Comparison of ENCODE assay signal across 8 mouse cellular contexts in the genomic region with DNA sequence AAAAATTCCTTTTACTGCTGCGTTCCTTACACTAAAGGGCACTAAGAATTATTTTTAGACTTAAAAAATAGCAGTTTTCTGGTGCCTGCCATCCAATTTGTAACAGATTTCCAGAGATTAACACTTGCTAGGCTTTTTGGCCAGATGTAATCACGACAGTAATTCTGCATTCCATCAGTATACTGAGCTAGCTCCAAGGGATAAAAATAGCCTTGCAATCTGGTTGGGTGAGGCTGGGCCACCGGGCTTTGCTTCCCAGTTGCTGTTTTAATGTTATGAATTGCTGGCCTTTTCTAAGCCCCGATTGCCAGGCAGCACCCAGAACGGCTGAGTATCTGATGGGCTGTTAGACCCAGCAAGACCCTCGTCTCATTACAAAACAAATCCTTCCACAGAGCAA.
DNase-seq lines count a peak whose midpoint lies in the region; ATAC-seq and TF ChIP-seq lines count a peak whose summit lies in the region.

No protein-coding gene starts in this region.

- H3K4me1 ChIP-seq in kidney, embryonic 14.5 days (ENCODE audit: control insufficient read depth, insufficient read depth, low read length) = no peaks in the 10 kb centered on the region
- peaks cover 5% of the 10 kb centered on the region; the same call in 1 of the 2 replicates for H3K4me1 ChIP-seq in stomach, embryonic 14.5 days (ENCODE audit: control insufficient read depth, insufficient read depth, low read length)
- H3K4me1 ChIP-seq in stomach, postnatal 0 days (replicated peaks; ENCODE audit: control insufficient read depth, insufficient read depth) = no peaks in the 10 kb centered on the region

- H3K4me2 ChIP-seq in kidney, embryonic 14.5 days (replicated peaks; ENCODE audit: low read depth, low read length) = no peak overlapping the region
- no peak overlapping the region for H3K4me2 ChIP-seq in stomach, embryonic 14.5 days (replicated peaks; ENCODE audit: low read depth, low read length)
- no peak overlapping the region for H3K4me2 ChIP-seq in stomach, postnatal 0 days (replicated peaks; ENCODE audit: low read depth)

- no peaks in the 10 kb centered on the region for H3K27me3 ChIP-seq in kidney, embryonic 14.5 days (ENCODE audit: control insufficient read depth, insufficient read depth, low read length)
- no peaks in the 10 kb centered on the region for H3K27me3 ChIP-seq in stomach, embryonic 14.5 days (ENCODE audit: control insufficient read depth, insufficient read depth, low read length)
- no peaks in the 10 kb centered on the region for H3K27me3 ChIP-seq in stomach, postnatal 0 days (ENCODE audit: control insufficient read depth, insufficient read depth, low read length)

- H3K4me3 ChIP-seq in kidney, embryonic 14.5 days (ENCODE audit: low read length) = no peak overlapping the region
- H3K4me3 ChIP-seq in stomach, embryonic 14.5 days (ENCODE audit: low read depth, low read length) = no peak overlapping the region
- H3K4me3 ChIP-seq in stomach, postnatal 0 days (ENCODE audit: low read depth, low read length) = no peak overlapping the region

- WGBS in kidney, embryonic 14.5 days = 53% methylated on average over 6 of the region's 6 CpGs
- 37% methylated on average over 6 of the region's 6 CpGs for WGBS in stomach, embryonic 14.5 days
- 29% methylated on average over 6 of the region's 6 CpGs for WGBS in stomach, postnatal 0 days

- TF ChIP-seq CTCF in stomach, postnatal 0 days (IDR thresholded peaks at IDR 0.05; ENCODE audit: low read depth) = no peak

- peak; percentile 18 for DNase-seq in kidney, adult 11 months
- DNase-seq in stomach, postnatal 0 days (ENCODE audit: low spot score) = no peak
- peak; percentile 21 to 47 for DNase-seq in kidney, postnatal 4 days
- DNase-seq in yolk sac, embryonic 10.5 days (ENCODE audit: low spot score) = peak; percentile 35
- no peak for DNase-seq in gastrocnemius, postnatal 14 days
- DNase-seq in thymus, postnatal 25 days = no peak

- ATAC-seq in kidney, embryonic 14.5 days (ENCODE audit: low FRiP score, low TSS enrichment) = no peak
- ATAC-seq in stomach, embryonic 14.5 days (ENCODE audit: insufficient number of reproducible peaks, insufficient read depth, low FRiP score, low read depth) = peak; percentile 28; the same call in 1 of the 2 replicates
- no peak for ATAC-seq in stomach, postnatal 0 days (ENCODE audit: low FRiP score, low TSS enrichment)

- no peaks in the 10 kb centered on the region for H3K36me3 ChIP-seq in kidney, embryonic 14.5 days (ENCODE audit: control insufficient read depth, insufficient read depth, low read length)
- H3K36me3 ChIP-seq in stomach, embryonic 14.5 days (ENCODE audit: control insufficient read depth, insufficient read depth, low read length) = no peaks in the 10 kb centered on the region
- no peaks in the 10 kb centered on the region for H3K36me3 ChIP-seq in stomach, postnatal 0 days (ENCODE audit: control insufficient read depth, insufficient read depth, low read length)

- H3K9ac ChIP-seq in kidney, embryonic 14.5 days (ENCODE audit: low read depth, low read length) = no peak overlapping the region
- H3K9ac ChIP-seq in stomach, embryonic 14.5 days (replicated peaks; ENCODE audit: low read depth, low read length) = no peak overlapping the region
- H3K9ac ChIP-seq in stomach, postnatal 0 days (ENCODE audit: low read length) = no peak overlapping the region

- H3K27ac ChIP-seq in kidney, embryonic 14.5 days (ENCODE audit: low read depth, low read length) = no peak overlapping the region
- no peak overlapping the region for H3K27ac ChIP-seq in stomach, embryonic 14.5 days (ENCODE audit: low read length)
- no peak overlapping the region for H3K27ac ChIP-seq in stomach, postnatal 0 days (replicated peaks)

- intact Hi-C loops in gastrocnemius, postnatal 14 days (cut with DNase I; ENCODE audit: low total_unique reads) = no loop called here

- 0 out of 2 replicates have a peak, but pooled peaks cover 3% of the 10 kb centered on the region for H3K9me3 ChIP-seq in kidney, embryonic 14.5 days (ENCODE audit: control insufficient read depth, low read length)
- H3K9me3 ChIP-seq in stomach, embryonic 14.5 days (ENCODE audit: control insufficient read depth, low read depth, low read length) = no peaks in the 10 kb centered on the region
- no peaks in the 10 kb centered on the region for H3K9me3 ChIP-seq in stomach, postnatal 0 days (ENCODE audit: control insufficient read depth, low read length)

- no peak for TF ChIP-seq EP300 in stomach, postnatal 0 days (optimal IDR thresholded peaks at IDR 0.05)

Comparison
In these comparisons a context has a peak if more than half of its experiments do, and no peak if none do; other contexts are left out.
1. DNase-seq: peak in kidney, adult 11 months (single experiment), kidney, postnatal 4 days (2 of 2) and yolk sac, embryonic 10.5 days (single experiment); none in stomach, postnatal 0 days (single experiment), gastrocnemius, postnatal 14 days (single experiment) and thymus, postnatal 25 days (single experiment).